Mouse (Mus musculus): Measurements from ENCODE around the gene Hist1h4h. TPM values are rescaled to one million over a fixed set of nuclear protein-coding genes. Genes with fewer than 3 reads are reported as not detected.
"Not testable (repeated sequence)": the region's sequence is repeated elsewhere in the genome, so short reads cannot be mapped to it uniquely, and the experiment has no call there.

Hist1h4h gene
- polyA plus RNA-seq, 1 experiment from 2014 or later, result 4.2 TPM

DNA sequence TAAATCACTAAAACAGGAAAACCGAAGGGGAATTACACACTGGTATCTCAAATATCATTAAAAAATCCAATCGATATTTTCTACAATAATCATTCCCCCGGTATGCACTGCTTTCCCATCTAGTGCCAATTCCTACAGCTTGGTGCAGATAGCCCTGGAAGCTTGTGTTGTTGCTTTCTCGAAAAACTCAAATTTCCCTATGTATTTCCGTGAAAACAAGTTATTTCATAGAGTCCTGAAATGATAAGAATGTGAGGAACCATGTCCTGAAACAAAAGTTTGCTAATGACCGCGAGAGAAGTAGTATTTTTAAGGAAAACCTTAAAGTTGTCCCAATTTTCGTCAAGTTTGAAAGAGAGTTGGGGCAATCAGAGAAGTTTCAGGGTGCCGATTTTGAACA, 23.5 kb downstream of the Hist1h4h start:
- Histone ChIP-seq H3K4me3 (peak overlapping the region; percentile 53), H3K4me1 (replicated peaks) (peaks cover 32% of the 10 kb centered on the region), H3K9me3 (no peaks in the 10 kb centered on the region), H3K36me3 (no peaks in the 10 kb centered on the region), H3K27me3 (no peaks in the 10 kb centered on the region), H3K4me2 (peak overlapping the region; percentile 99), H3K27ac (peak overlapping the region; percentile 93; the same call in 1 of the 2 replicates), H3K9ac (peak overlapping the region; percentile 80)
- no peak for ATAC-seq (ENCODE audit: low FRiP score)
- 22% methylated on average over 9 of the region's 9 CpGs for WGBS

DNA sequence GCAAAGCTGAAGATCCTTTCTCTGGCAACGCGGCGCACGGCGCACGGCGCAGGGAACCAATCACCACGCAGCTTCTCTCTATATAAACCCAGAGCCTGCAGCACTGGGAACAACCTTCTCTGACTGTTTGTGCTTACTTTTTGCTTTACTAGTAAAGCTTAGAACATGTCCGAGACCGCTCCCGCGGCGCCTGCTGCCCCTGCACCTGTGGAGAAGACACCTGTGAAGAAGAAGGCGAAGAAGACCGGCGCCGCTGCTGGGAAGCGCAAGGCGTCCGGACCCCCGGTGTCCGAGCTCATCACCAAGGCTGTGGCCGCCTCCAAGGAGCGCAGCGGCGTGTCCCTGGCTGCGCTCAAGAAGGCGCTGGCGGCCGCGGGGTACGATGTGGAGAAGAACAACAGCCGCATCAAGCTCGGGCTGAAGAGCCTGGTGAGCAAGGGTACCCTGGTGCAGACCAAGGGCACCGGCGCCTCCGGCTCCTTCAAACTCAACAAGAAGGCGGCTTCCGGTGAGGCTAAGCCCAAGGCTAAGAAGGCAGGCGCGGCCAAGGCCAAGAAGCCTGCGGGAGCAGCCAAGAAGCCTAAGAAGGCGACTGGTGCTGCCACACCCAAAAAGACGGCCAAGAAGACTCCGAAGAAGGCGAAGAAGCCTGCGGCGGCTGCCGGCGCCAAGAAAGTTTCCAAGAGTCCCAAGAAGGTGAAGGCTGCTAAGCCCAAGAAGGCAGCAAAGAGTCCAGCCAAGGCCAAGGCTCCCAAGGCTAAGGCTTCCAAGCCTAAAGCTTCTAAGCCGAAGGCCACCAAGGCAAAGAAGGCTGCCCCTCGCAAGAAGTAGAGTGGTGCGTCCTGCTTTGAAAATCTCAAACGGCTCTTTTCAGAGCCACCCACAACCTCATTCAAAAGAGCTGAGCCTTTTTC, 24.3 kb downstream of the Hist1h4h start:
- peak overlapping the region; percentile 93 for H3K27ac ChIP-seq
- H3K9ac ChIP-seq, result peak overlapping the region; percentile 80
- no peaks in the 10 kb centered on the region for H3K36me3 ChIP-seq
- H3K4me2 ChIP-seq, result peak overlapping the region; percentile 99
- H3K9me3 ChIP-seq, result no peaks in the 10 kb centered on the region
- H3K4me1 ChIP-seq (replicated peaks), result peaks cover 32% of the 10 kb centered on the region
- ATAC-seq (ENCODE audit: low FRiP score), result peak; percentile 73
- WGBS, result under 1% methylated on average over 54 of the region's 54 CpGs
- no peaks in the 10 kb centered on the region for H3K27me3 ChIP-seq
- H3K4me3 ChIP-seq, result peak overlapping the region; percentile 53

DNA sequence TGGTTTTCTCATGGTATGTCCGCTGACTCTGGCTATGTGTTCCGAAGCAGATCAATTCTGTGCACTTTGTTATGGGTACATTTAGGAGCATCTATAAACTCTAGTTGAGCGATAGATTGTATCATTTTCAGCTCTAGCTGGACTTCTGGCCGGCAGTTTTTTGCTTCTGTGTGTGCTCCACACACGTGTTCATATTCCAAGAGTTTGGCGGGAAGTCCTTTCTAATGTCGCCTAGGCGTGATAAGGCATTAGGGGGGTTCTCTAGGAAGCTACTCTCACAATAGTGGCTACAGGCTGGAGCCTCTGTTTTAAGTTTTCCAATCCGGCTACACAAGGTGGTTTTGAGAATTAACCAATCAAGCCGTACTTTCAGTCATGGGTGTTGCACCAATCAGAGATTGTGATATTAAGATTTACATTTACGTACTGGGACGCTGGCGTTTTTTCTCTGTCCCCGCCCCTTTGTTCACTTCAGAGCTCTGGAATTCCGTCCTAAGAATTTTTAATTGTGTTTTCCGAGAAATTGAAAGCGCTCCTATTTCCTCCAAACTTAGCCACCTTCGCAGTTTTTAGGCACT, 25.1 kb downstream of the Hist1h4h start:
- Histone ChIP-seq H3K27me3 (no peaks in the 10 kb centered on the region), H3K36me3 (no peaks in the 10 kb centered on the region), H3K9me3 (no peaks in the 10 kb centered on the region), H3K4me2 (peak overlapping the region; percentile 99), H3K4me1 (replicated peaks) (peaks cover 29% of the 10 kb centered on the region), H3K27ac (peak overlapping the region; percentile 93), H3K9ac (peak overlapping the region; percentile 80), H3K4me3 (peak overlapping the region; percentile 53)
- under 1% methylated on average over 18 of the region's 18 CpGs for WGBS
- ATAC-seq (ENCODE audit: low FRiP score), result peak; percentile 80

DNA sequence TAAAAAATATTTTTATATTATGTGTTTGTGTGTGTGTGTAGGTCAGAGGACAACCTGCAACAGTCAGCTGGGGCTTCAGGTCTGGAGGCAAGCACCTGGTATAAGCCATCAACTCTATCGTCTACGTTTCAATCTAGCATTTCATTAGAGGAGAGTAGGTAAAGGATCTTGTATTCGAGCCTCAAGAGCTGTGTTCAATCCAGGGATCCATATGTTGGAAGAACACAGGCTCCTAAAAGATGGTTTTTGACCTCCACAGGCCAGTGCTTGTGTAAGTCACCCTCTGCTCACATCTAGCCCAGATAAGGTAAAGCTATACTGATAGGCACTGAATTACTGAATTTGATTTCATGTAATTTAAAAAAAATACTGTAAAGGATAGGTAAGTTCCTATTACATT, 26.1 kb downstream of the Hist1h4h start:
- Histone ChIP-seq H3K4me2 (no peak overlapping the region; the same call in 1 of the 2 replicates), H3K9me3 (no peaks in the 10 kb centered on the region), H3K36me3 (no peaks in the 10 kb centered on the region), H3K27ac (0 out of 2 replicates have a peak overlapping the region, but pooled peaks have one; percentile 8), H3K4me3 (no peak overlapping the region), H3K27me3 (no peaks in the 10 kb centered on the region), H3K4me1 (replicated peaks) (peaks cover 26% of the 10 kb centered on the region), H3K9ac (no peak overlapping the region)
- 75% methylated on average over 3 of the region's 3 CpGs for WGBS
- no peak for ATAC-seq (ENCODE audit: low FRiP score)

DNA sequence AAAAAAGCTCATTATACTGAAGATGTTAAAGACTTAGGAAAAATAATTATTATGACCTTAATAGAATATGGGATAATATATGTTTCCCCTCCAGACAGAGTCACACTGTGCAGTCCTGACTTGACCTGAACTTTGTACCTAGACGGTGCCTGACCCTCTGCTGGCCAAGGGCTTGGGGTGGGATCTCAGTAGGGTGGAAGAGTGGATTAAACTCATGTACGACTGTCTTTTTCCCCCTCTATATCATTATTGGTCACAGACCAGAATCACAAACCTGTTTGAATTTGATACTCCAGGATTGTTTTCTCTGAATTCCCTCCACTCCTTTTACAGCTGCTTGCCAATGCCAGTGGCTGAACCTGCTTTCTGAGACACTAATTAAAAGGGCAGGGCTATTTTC, 29.8 kb downstream of the Hist1h4h start:
- not testable (repeated sequence) for H3K27ac ChIP-seq; H3K4me1 ChIP-seq (replicated peaks); ATAC-seq (ENCODE audit: low FRiP score); H3K9me3 ChIP-seq; H3K4me3 ChIP-seq; H3K36me3 ChIP-seq; H3K9ac ChIP-seq; H3K27me3 ChIP-seq
- 24% methylated on average over 2 of the region's 2 CpGs for WGBS
- 0 out of 2 replicates have a peak overlapping the region, but pooled peaks have one; percentile 4 for H3K4me2 ChIP-seq

DNA sequence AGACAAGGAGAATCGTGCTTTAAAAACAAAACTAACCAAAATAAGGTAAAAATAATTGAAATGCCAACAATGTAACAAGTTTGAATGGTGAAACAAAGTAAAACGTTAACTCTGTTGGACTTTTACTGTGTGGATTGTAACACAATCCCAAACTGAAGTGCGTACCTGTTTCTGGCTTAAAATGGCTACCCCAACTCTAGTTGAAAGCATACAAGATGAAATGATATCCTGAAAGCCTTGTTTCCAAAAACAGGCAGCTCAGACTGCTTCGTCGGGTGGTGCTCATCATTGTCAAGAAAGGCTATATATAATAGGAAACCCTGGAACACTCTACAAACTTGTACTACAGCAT, 30.7 kb downstream of the Hist1h4h start:
- 0% methylated on average over 2 of the region's 5 CpGs for WGBS
- H3K4me1 ChIP-seq (replicated peaks); H3K9me3 ChIP-seq; ATAC-seq (ENCODE audit: low FRiP score); H3K36me3 ChIP-seq; H3K27me3 ChIP-seq: not testable (repeated sequence)
- H3K4me3 ChIP-seq, result peak overlapping the region; percentile 46
- peak overlapping the region; percentile 75 for H3K4me2 ChIP-seq
- peak overlapping the region; percentile 95 for H3K27ac ChIP-seq
- H3K9ac ChIP-seq, result peak overlapping the region; percentile 75

DNA sequence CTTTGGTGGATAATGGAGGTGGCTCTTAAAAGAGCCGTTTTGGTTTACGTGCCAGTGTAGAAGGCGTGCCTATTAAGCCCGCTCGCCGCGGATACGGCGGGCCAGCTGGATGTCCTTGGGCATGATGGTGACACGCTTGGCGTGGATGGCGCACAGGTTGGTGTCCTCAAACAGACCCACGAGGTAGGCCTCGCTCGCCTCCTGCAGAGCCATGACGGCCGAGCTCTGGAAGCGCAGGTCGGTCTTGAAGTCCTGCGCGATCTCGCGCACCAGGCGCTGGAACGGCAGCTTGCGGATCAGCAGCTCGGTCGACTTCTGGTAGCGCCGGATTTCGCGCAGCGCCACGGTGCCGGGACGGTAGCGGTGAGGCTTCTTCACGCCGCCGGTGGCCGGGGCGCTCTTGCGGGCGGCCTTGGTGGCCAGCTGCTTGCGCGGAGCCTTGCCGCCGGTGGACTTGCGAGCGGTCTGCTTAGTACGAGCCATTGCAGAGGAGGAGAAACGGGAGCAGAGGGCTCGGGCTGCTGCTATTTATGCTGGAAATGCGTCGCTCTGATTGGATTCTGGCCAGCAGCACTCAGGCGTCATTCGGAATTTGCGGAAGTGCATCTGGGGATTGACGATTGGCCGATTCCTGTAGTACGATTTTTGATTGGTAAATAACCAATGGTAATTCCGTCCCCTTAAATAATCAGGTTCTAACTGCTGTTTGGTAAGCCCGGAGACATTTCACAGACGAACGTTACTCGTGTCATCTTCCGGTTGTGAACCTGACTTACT, 31.2 kb downstream of the Hist1h4h start, which contains the start of gene Hist1h3e:
Hist1h3e (minus strand) TSS at position 487 of the 777 bp plus-strand sequence.
- peak within 1 kb of the TSS; percentile 95 for H3K27ac ChIP-seq
- H3K4me3 ChIP-seq, result peak within 1 kb of the TSS; percentile 46
- H3K27me3 ChIP-seq; H3K36me3 ChIP-seq; H3K9me3 ChIP-seq; H3K4me1 ChIP-seq (replicated peaks): not testable (repeated sequence)
- peak within 1 kb of the TSS; percentile 75 for H3K4me2 ChIP-seq
- under 1% methylated on average over 59 of the region's 67 CpGs for WGBS
- peak within 1 kb of the TSS; percentile 75 for H3K9ac ChIP-seq
- ATAC-seq (ENCODE audit: low FRiP score), result peak; percentile 96

DNA sequence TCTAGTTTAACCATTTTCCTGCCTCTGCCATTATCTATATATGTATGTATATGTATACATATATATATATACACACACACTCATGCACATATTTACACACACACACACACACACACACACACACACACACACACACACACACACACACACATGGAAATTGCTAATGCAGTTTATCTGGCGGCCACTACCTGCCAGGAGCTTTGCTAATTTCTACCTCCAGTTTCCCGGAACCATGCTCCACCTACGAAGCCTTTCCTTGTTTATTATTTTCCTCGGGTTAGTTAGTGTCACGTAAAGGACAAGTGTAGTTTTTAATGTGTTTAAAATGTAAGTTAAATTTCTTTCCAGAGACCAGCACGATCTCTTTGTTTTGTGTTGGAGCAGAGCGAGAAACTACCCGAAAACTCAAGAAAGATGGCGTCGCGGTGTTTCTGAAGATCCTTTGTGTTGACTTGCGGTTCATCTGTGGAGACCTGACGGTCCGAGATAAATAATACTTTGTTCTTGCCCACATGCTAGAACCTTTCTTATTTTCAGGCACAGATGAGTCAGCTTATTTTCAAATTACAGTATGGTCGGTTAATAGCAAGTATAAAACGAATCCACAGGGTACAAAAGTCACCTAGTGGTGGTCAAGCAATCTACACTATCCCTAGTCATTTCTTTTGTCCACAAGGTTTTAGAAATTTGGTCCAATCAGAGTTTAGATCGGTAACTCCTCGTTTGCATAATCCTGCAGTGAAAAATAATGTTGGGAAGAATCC, 32.0 kb downstream of the Hist1h4h start:
- H3K27me3 ChIP-seq, result no peaks in the 10 kb centered on the region
- 4% methylated on average over 18 of the region's 18 CpGs for WGBS
- H3K27ac ChIP-seq, result peak overlapping the region; percentile 95
- H3K4me2 ChIP-seq, result peak overlapping the region; percentile 75
- H3K36me3 ChIP-seq, result no peaks in the 10 kb centered on the region
- H3K9me3 ChIP-seq, result no peaks in the 10 kb centered on the region
- ATAC-seq (ENCODE audit: low FRiP score), result peak; percentile 65
- peaks cover 3% of the 10 kb centered on the region; the same call in 1 of the 2 replicates for H3K4me1 ChIP-seq (replicated peaks)
- H3K9ac ChIP-seq, result peak overlapping the region; percentile 66
- H3K4me3 ChIP-seq, result peak overlapping the region; percentile 46

DNA sequence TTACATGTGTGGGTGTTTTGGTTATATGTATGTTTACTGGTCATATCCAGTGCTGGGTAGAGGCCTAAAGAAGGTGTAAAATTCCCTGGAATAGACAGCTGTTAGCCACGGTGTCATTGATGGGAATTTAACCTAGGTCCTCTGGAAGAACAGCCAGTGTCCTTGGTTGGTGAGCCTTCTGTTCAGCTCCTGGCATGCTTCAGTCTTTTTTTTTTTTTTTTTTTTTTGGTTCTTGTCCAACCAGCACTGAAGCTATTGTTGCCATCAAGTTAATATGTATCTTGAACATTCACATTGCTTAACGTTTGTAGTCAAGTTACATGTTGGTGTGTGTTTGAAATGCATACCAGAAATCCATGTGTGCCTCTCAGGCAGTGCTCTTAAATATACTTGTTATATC, 33.6 kb downstream of the Hist1h4h start:
- 91% methylated on average over 2 of the region's 2 CpGs for WGBS
- Histone ChIP-seq H3K4me3 (no peak overlapping the region), H3K9ac (no peak overlapping the region), H3K36me3 (no peaks in the 10 kb centered on the region), H3K9me3 (no peaks in the 10 kb centered on the region), H3K27ac (peak overlapping the region; percentile 95), H3K27me3 (no peaks in the 10 kb centered on the region), H3K4me1 (replicated peaks) (peaks cover 3% of the 10 kb centered on the region; the same call in 1 of the 2 replicates), H3K4me2 (no peak overlapping the region)
- ATAC-seq (ENCODE audit: low FRiP score), result no peak

DNA sequence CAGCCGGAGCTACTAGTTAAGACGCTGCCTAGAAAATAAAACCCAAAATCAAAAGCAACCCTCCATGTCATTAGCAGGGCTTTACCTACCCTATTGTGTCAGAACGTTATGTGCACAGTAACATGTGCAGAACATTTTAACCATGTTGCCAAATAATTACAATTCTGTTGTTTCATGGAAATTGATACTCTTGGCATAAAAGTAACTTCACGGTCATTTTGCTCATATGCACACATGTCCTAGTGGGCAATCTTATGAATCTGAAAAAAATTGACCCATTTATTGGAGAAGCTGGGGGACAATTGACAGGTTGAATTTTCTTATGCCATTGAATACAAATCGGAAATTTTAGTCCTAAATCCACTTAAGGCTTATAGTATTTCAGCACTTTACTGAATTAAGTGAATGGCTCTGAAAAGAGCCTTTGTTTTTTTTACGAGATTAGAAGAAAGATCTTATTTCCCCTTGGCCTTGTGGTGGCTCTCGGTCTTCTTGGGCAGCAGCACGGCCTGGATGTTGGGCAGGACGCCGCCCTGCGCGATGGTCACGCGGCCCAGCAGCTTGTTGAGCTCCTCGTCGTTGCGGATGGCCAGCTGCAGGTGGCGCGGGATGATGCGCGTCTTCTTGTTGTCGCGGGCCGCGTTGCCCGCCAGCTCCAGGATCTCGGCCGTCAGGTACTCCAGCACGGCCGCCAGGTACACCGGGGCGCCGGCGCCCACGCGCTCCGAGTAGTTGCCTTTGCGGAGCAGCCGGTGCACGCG, 39.6 kb downstream of the Hist1h4h start:
- Histone ChIP-seq H3K9ac (peak overlapping the region; percentile 67), H3K4me2 (peak overlapping the region; percentile 74), H3K27ac (peak overlapping the region; percentile 96), H3K4me3 (peak overlapping the region; percentile 50), H3K4me1 (replicated peaks) (peaks cover 26% of the 10 kb centered on the region)
- not testable (repeated sequence) for H3K27me3 ChIP-seq, H3K36me3 ChIP-seq, H3K9me3 ChIP-seq
- WGBS, result 3% methylated on average over 21 of the region's 41 CpGs
- ATAC-seq (ENCODE audit: low FRiP score), result peak; percentile 52

DNA sequence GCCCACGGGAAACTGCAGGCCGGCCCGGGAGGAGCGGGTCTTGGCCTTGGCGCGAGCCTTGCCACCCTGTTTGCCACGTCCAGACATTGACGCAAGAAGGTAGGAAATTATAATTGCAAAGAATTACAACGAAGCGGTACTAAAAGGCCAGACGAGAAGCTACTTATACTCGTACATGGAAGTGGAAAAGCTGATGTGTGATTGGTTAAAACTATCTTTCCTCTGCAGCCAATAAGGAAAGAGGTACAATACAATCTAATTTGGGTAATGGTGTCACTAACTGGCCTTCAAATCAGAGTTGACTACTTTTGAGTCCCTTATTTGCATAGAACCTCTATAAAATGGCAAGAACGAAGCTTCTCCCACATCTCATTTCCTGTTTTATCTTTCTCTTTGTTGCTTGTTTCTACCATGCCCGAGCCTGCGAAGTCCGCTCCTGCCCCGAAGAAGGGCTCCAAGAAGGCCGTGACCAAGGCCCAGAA, 40.2 kb downstream of the Hist1h4h start, which contains the start of the genes Hist1h2ae and Hist1h2bg:
Hist1h2ae (minus strand) TSS at position 199 of the 482 bp plus-strand sequence.
Hist1h2bg (plus strand) TSS at position 375 of the 482 bp plus-strand sequence.
- no peaks in the 10 kb centered on the region for H3K9me3 ChIP-seq
- H3K4me2 ChIP-seq, result peak within 1 kb of the TSS; percentile 74
- peaks cover 28% of the 10 kb centered on the region for H3K4me1 ChIP-seq (replicated peaks)
- peak within 1 kb of the TSS; percentile 96 for H3K27ac ChIP-seq
- H3K9ac ChIP-seq, result peak within 1 kb of the TSS; percentile 81
- under 1% methylated on average over 18 of the region's 18 CpGs for WGBS
- no peaks in the 10 kb centered on the region for H3K36me3 ChIP-seq
- peak within 1 kb of the TSS; percentile 50 for H3K4me3 ChIP-seq
- ATAC-seq (ENCODE audit: low FRiP score), result peak; percentile 92
- H3K27me3 ChIP-seq, result no peaks in the 10 kb centered on the region
